17 mouse cellular contexts compared by ENCODE assay signal in genomic region chr2:59217931-59218330, GRCm38 (mm10).
"Had no signal": no experiment of that assay in that cellular context is flagged by ENCODE, and none has a peak within 500 bp of the region (broad histone marks: within the 10 kb centered on the region; RNA-seq: fewer than 3 reads in every experiment).

No protein-coding gene starts in this region.

- H3K9me3 ChIP-seq: liver, embryonic 15.5 days; lung, embryonic 15.5 days; megakaryocyte, embryonic 14.5 days; neural tube, embryonic 12.5 days; stomach, embryonic 15.5 days had no signal

- ATAC-seq: liver, postnatal 0 days; lung, postnatal 0 days had no signal

- H3K36me3 ChIP-seq: liver, embryonic 15.5 days; neural tube, embryonic 12.5 days; stomach, embryonic 15.5 days had no signal

- DNase-seq: liver, postnatal 0 days; lung, adult 2 months; lung, postnatal 14 days; lung, postnatal 36 days; right cerebral cortex, postnatal 14 days; thymus, adult 2 months; thymus, postnatal 25 days; thymus, postnatal 4 days had no signal

- H3K9ac ChIP-seq: liver, embryonic 15.5 days; liver, postnatal 0 days; lung, embryonic 15.5 days; neural tube, embryonic 12.5 days; stomach, embryonic 15.5 days had no signal

- H3K4me1 ChIP-seq: liver, embryonic 15.5 days; neural tube, embryonic 12.5 days had no signal

- H3K4me2 ChIP-seq: liver, embryonic 15.5 days; lung, embryonic 15.5 days; midbrain, embryonic 11.5 days; neural tube, embryonic 12.5 days; stomach, embryonic 15.5 days had no signal

- H3K4me3 ChIP-seq: liver, embryonic 15.5 days; lung, embryonic 15.5 days; megakaryocyte, embryonic 14.5 days; neural tube, embryonic 12.5 days; stomach, embryonic 15.5 days had no signal

- H3K27ac ChIP-seq: liver, embryonic 15.5 days; lung, embryonic 15.5 days; macrophage; neural tube, embryonic 12.5 days; stomach, embryonic 15.5 days; stomach, postnatal 0 days had no signal

- H3K27me3 ChIP-seq: liver, embryonic 15.5 days; lung, embryonic 15.5 days; megakaryocyte, embryonic 14.5 days; neural tube, embryonic 12.5 days; stomach, embryonic 15.5 days had no signal
